Mouse (Mus musculus) CH12.LX (cell line): ENCODE measurements at regions not wholly inside any gene's neighbourhood (a gene's known extent, or its start where the extent isn't known, plus 50 kb on each side); places are given as distances from the start of the nearest gene placed in this dataset.

Source experiments
- DNase-seq: peaks from one replicate; pipeline ENCODE4 v3.0.0-alpha.2; 2013; ENCODE audit errors: extremely low read depth
- H3K27ac ChIP-seq: 2 replicates; pipeline ENCODE4 v1.5.1; 2012; ENCODE audit warnings: low read depth, mild to moderate bottlenecking, control low read depth, moderate library complexity; ENCODE audit not compliant: insufficient read depth
- H3K27me3 ChIP-seq: replicated peaks from 2 replicates; pipeline ENCODE3; 2012; ENCODE audit warnings: inconsistent platforms
- H3K36me3 ChIP-seq, 2 experiments: replicated peaks in 1 of 2; 2 replicates each; pipeline versions ENCODE3 to v1.6.1; 2012; ENCODE audit warnings: inconsistent platforms in 1 of 2, low read length in 1 of 2, mild to moderate bottlenecking in 1 of 2, mixed read lengths in 1 of 2, moderate library complexity in 1 of 2; ENCODE audit not compliant: control insufficient read depth in 1 of 2, insufficient read depth in 1 of 2
- H3K4me1 ChIP-seq, 2 experiments: 2 replicates each; pipeline ENCODE4 v1.6.1; 2012; ENCODE audit warnings: inconsistent platforms in 1 of 2, moderate library complexity in 1 of 2; ENCODE audit not compliant: insufficient read depth in 2 of 2, control insufficient read depth in 1 of 2
- H3K4me2 ChIP-seq: 2 replicates; pipeline ENCODE4 v1.6.1; 2012; ENCODE audit warnings: low read depth, mild to moderate bottlenecking, control low read depth; ENCODE audit not compliant: poor library complexity, insufficient read depth, severe bottlenecking
- H3K4me3 ChIP-seq, 3 experiments: fragments of 150-350 bp in 1 of 3; sonication (generic) in 1 of 3; replicated peaks in 1 of 3; 2 replicates each; pipeline versions ENCODE3 to v1.5.1; 2011 to 2012; ENCODE audit warnings: low read depth in 2 of 3, low read length in 2 of 3, mild to moderate bottlenecking in 2 of 3, moderate library complexity in 2 of 3, control low read depth in 1 of 3, improper control_type of control experiment in 1 of 3, inconsistent platforms in 1 of 3, mixed read lengths in 1 of 3; ENCODE audit not compliant: poor library complexity in 1 of 3
- H3K79me2 ChIP-seq: replicated peaks from 2 replicates; pipeline ENCODE4 v1.6.1; 2012; ENCODE audit warnings: mild to moderate bottlenecking, moderate library complexity; ENCODE audit not compliant: control insufficient read depth, poor library complexity, insufficient read depth, severe bottlenecking; ENCODE audit errors: extremely low read depth
- H3K9ac ChIP-seq: 2 replicates; pipeline ENCODE4 v1.6.1; 2012; ENCODE audit warnings: low read depth, mild to moderate bottlenecking, control low read depth, moderate library complexity; ENCODE audit not compliant: insufficient read depth
- H3K9me3 ChIP-seq: replicated peaks from 2 replicates; pipeline ENCODE3; 2012; ENCODE audit warnings: low read length, inconsistent platforms, mixed read lengths
- BHLHE40 ChIP-seq: IDR thresholded peaks from 2 replicates; pipeline ENCODE4 v1.6.1; 2011; ENCODE audit warnings: mild to moderate bottlenecking, low read depth, low read length, improper control_type of control experiment
- CHD2 ChIP-seq: IDR thresholded peaks from 2 replicates; pipeline ENCODE4 v1.6.1; 2011; ENCODE audit warnings: low read length, improper control_type of control experiment
- CTCF ChIP-seq, 2 experiments: IDR thresholded peaks in 1 of 2; conservative IDR thresholded peaks in 1 of 2; 2 replicates each; pipeline ENCODE4 v1.5.1; 2011 to 2012; ENCODE audit warnings: low read depth in 2 of 2, low read length in 2 of 2, improper control_type of control experiment in 1 of 2, inconsistent platforms in 1 of 2, mild to moderate bottlenecking in 1 of 2, moderate library complexity in 1 of 2
- E2F4 ChIP-seq: IDR thresholded peaks from 2 replicates; pipeline ENCODE4 v1.6.1; 2011; ENCODE audit warnings: low read depth, low read length, improper control_type of control experiment; ENCODE audit not compliant: insufficient replicate concordance
- EP300 ChIP-seq: IDR thresholded peaks from 2 replicates; pipeline ENCODE4 v1.6.1; 2011; ENCODE audit warnings: low read length, improper control_type of control experiment
- GABPA ChIP-seq: IDR thresholded peaks from 2 replicates; pipeline ENCODE4 v1.6.1; 2012; ENCODE audit warnings: low read depth, low read length, improper control_type of control experiment, inconsistent platforms; ENCODE audit not compliant: insufficient replicate concordance
- HCFC1 ChIP-seq: IDR thresholded peaks from 2 replicates; pipeline ENCODE4 v1.6.1; 2012; ENCODE audit warnings: low read depth, mild to moderate bottlenecking, inconsistent platforms, low read length, improper control_type of control experiment
- IRF4 ChIP-seq: IDR thresholded peaks from 2 replicates; pipeline ENCODE4 v1.6.1; 2014; ENCODE audit warnings: low read depth, mild to moderate bottlenecking, inconsistent platforms, low read length, improper control_type of control experiment
- JUN ChIP-seq: IDR thresholded peaks from 2 replicates; pipeline ENCODE4 v1.6.1; 2011; ENCODE audit warnings: low read depth, mild to moderate bottlenecking, low read length, improper control_type of control experiment, moderate library complexity; ENCODE audit not compliant: insufficient read depth
- KAT2A ChIP-seq: IDR thresholded peaks from 2 replicates; pipeline ENCODE4 v1.6.1; 2012; ENCODE audit warnings: low read length, improper control_type of control experiment, inconsistent platforms; ENCODE audit not compliant: insufficient replicate concordance
- MAX ChIP-seq: IDR thresholded peaks from 2 replicates; pipeline ENCODE4 v1.6.1; 2011; ENCODE audit warnings: low read length, improper control_type of control experiment
- MEF2A ChIP-seq: IDR thresholded peaks from 2 replicates; pipeline ENCODE4 v1.6.1; 2014; ENCODE audit warnings: low read depth, mild to moderate bottlenecking, inconsistent platforms, low read length, improper control_type of control experiment, borderline replicate concordance
- NELFE ChIP-seq: IDR thresholded peaks from 2 replicates; pipeline ENCODE4 v1.6.1; 2011; ENCODE audit warnings: low read depth, low read length, improper control_type of control experiment
- PAX5 ChIP-seq: IDR thresholded peaks from 2 replicates; pipeline ENCODE4 v1.6.1; 2012; ENCODE audit warnings: low read length, inconsistent platforms, mixed read lengths
- POLR2AphosphoS2 ChIP-seq: IDR thresholded peaks from 2 replicates; pipeline ENCODE4 v1.6.1; 2011; ENCODE audit warnings: low read depth, low read length, improper control_type of control experiment
- RAD21 ChIP-seq: IDR thresholded peaks from 2 replicates; pipeline ENCODE4 v1.6.1; 2011; ENCODE audit warnings: low read depth, mild to moderate bottlenecking, low read length, improper control_type of control experiment, moderate library complexity
- RCOR1 ChIP-seq: conservative IDR thresholded peaks from 2 replicates; pipeline ENCODE4 v1.6.1; 2012; ENCODE audit warnings: low read depth, mild to moderate bottlenecking, inconsistent platforms, low read length, improper control_type of control experiment
- SMC3 ChIP-seq: IDR thresholded peaks from 2 replicates; pipeline ENCODE4 v1.6.1; 2011; ENCODE audit warnings: low read depth, low read length, improper control_type of control experiment
- TCF12 ChIP-seq: IDR thresholded peaks from 2 replicates; pipeline ENCODE4 v1.6.1; 2014; ENCODE audit warnings: low read depth, mild to moderate bottlenecking, inconsistent platforms, low read length, improper control_type of control experiment
- USF1 ChIP-seq: IDR thresholded peaks from 2 replicates; pipeline ENCODE4 v1.6.1; 2014; ENCODE audit warnings: low read depth, mild to moderate bottlenecking, inconsistent platforms, low read length, improper control_type of control experiment
- ZC3H11A ChIP-seq: IDR thresholded peaks from 2 replicates; pipeline ENCODE4 v1.6.1; 2012; ENCODE audit warnings: low read depth, mild to moderate bottlenecking, inconsistent platforms, low read length, improper control_type of control experiment
- ZKSCAN1 ChIP-seq: IDR thresholded peaks from 2 replicates; pipeline ENCODE4 v1.6.1; 2012; ENCODE audit warnings: low read depth, inconsistent platforms, low read length, improper control_type of control experiment, borderline replicate concordance
- dilution Hi-C: fragments of 300-500 bp; cut with MboI; formaldehyde crosslinking; loops from 2 replicates; pipeline ENCODE4 v1.14.3; 2020; ENCODE audit warnings: low sequenced_read_pairs; ENCODE audit not compliant: extremely low pct_unique_long_range_greater_than_20kb, extremely low pct_ligation_motif_present
- in situ Hi-C: fragments of 300-500 bp; cut with MboI; formaldehyde crosslinking; loops from 3 replicates; pipeline ENCODE4 v1.14.3; 2019; ENCODE audit warnings: low sequenced_read_pairs, low pct_ligation_motif_present, low pct_unique_long_range_greater_than_20kb, mixed read lengths

DNA sequence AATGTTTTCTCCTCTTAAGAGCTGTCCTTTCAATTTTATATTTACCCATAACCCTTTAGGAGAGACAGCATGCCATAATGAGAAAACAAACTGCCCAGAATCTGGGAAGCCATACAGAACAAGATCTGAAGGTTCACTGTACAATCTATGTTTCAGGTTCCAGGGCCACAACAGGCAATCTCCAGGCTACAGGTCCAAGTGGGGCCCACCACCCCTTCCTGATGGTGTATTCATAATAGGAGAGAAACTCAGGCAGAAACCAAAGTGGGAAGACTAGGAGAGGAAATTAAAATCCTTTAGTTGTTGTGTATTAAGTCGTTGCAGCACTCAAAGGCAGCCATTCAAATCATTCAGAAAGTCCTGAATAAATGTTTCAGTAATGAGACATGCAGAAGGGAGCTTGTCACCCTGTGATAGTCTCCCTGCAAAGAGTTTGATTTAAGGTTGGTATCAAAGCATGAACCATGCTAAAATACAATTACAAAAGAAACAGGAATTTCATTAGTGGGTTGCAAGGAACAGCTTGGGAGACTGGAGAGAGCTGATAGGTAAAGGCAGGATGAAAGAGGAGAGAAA, 107.3 kb upstream of the Fmo9 start:
- H3K36me3 ChIP-seq, result no peaks in the 10 kb centered on the region
- no peak overlapping the region for H3K4me2 ChIP-seq
- H3K4me3 ChIP-seq, result no peak overlapping the region
- no peaks in the 10 kb centered on the region for H3K79me2 ChIP-seq
- H3K9ac ChIP-seq, result no peak overlapping the region
- TF ChIP-seq MAX (no peak), MEF2A (no peak), RAD21 (no peak), JUN (no peak), BHLHE40 (no peak), ZKSCAN1 (no peak), SMC3 (no peak), EP300 (no peak), CTCF (conservative IDR thresholded peaks at IDR 0.05 in 1 of 2, IDR thresholded peaks at IDR 0.05 in 1 of 2; ENCODE audit: low read depth in 2 of 2, low read length in 2 of 2) (no peak), ZC3H11A (no peak), RCOR1 (no peak), HCFC1 (no peak), IRF4 (no peak), KAT2A (no peak), USF1 (no peak), PAX5 (no peak), TCF12 (no peak), GABPA (no peak)
- H3K27me3 ChIP-seq, result no peaks in the 10 kb centered on the region
- no peak for DNase-seq
- dilution Hi-C loops, result no loop called here
- no peaks in the 10 kb centered on the region for H3K9me3 ChIP-seq
- H3K27ac ChIP-seq, result no peak overlapping the region
- H3K4me1 ChIP-seq, result peaks cover 0 to 5% of the 10 kb centered on the region in 2 experiments; a peak in 2 of 4 replicates
- in situ Hi-C loops, result no loop called here

DNA sequence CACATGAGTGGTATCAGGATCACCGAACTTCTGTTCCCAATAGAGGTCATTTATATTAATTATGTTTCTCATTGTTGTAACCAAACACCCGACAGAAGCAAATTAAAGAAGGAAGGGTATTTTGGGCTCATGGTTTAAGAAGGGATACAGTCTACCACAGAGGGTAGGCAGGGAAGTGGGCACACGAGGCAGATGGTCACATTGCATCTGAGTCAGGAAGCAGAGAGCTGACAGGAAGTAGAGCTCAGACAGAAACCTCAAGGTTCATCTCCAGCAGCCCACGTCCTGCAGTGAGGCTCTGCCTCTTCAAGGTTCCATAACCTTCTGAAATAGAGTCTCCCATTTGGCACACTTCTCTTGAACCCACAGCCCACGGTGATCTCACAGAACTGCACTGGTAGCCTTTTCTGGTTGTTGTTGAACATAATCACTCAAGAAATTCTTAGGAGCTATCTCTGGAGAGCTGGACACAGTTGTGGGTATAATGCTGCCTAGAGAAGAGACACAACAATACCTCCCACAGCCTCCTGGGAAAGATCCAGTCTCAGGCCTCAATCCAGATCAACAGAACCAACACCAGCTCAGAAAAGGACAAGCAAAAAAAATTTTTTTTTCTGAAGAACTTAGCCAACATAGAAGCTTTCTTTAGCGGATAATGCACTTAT, 111.5 kb upstream of the Fmo9 start:
- H3K79me2 ChIP-seq, result no peaks in the 10 kb centered on the region
- no peaks in the 10 kb centered on the region for H3K9me3 ChIP-seq
- no peaks in the 10 kb centered on the region for H3K36me3 ChIP-seq
- no peak for DNase-seq
- dilution Hi-C loops, result no loop called here
- H3K4me1 ChIP-seq, result peaks cover 0 to 5% of the 10 kb centered on the region in 2 experiments; a peak in 2 of 4 replicates
- H3K4me2 ChIP-seq, result no peak overlapping the region
- no peak overlapping the region for H3K9ac ChIP-seq
- H3K4me3 ChIP-seq, result no peak overlapping the region
- in situ Hi-C loops, result no loop called here
- H3K27me3 ChIP-seq, result no peaks in the 10 kb centered on the region
- no peak overlapping the region for H3K27ac ChIP-seq
- TF ChIP-seq CHD2 (no peak), GABPA (no peak), NELFE (no peak), ZKSCAN1 (no peak), POLR2AphosphoS2 (no peak), RAD21 (no peak), MEF2A (no peak), E2F4 (no peak), MAX (no peak), HCFC1 (no peak)
- TF ChIP-seq, all 38 proteins: peak for 0
